Mouse (Mus musculus): ENCODE results near the gene Setd3. TPM values are rescaled to one million over a fixed set of nuclear protein-coding genes. Genes with fewer than 3 reads are reported as not detected.
A peak's percentile ranks its signal among the peaks of the same experiment; 100 is the strongest.
"Not testable (repeated sequence)": the region's sequence is repeated elsewhere in the genome, so short reads cannot be mapped to it uniquely, and the experiment has no call there.

Gene Setd3
- polyA plus RNA-seq, 1 experiment from 2014 or later: 89.1 TPM

- Histone ChIP-seq H3K27me3 (ENCODE audit: insufficient read depth, low read length) (no peaks in the 10 kb centered on the region), H3K9ac (replicated peaks; ENCODE audit: low read length) (no peak overlapping the region), H3K9me3 (ENCODE audit: low read length) (no peaks in the 10 kb centered on the region), H3K4me2 (replicated peaks; ENCODE audit: low read depth, low read length) (no peak overlapping the region), H3K4me3 (ENCODE audit: low read length) (no peak overlapping the region), H3K36me3 (ENCODE audit: insufficient read depth, low read length) (peaks cover 13% of the 10 kb centered on the region), H3K4me1 (ENCODE audit: insufficient read depth, low read length) (peaks cover 13% of the 10 kb centered on the region; the same call in 1 of the 2 replicates), H3K27ac (ENCODE audit: low read length) (no peak overlapping the region)
- ATAC-seq (ENCODE audit: low FRiP score, low TSS enrichment): no peak
- 3% methylated on average over 2 of the region's 2 CpGs for WGBS
These were observed 57.8 kb downstream of the Setd3 start for GRCm38 (mm10) chr12:108121288-108121687.

GRCm38 (mm10) chr12:108120434-108120833 lies 58.7 kb downstream of the Setd3 start:
- peaks cover 13% of the 10 kb centered on the region; the same call in 1 of the 2 replicates for H3K4me1 ChIP-seq (ENCODE audit: insufficient read depth, low read length)
- no peak overlapping the region for H3K4me2 ChIP-seq (replicated peaks; ENCODE audit: low read depth, low read length)
- no peak overlapping the region for H3K9ac ChIP-seq (replicated peaks; ENCODE audit: low read length)
- H3K4me3 ChIP-seq (ENCODE audit: low read length): no peak overlapping the region
- no peaks in the 10 kb centered on the region for H3K27me3 ChIP-seq (ENCODE audit: insufficient read depth, low read length)
- H3K36me3 ChIP-seq (ENCODE audit: insufficient read depth, low read length): peaks cover 15% of the 10 kb centered on the region
- H3K9me3 ChIP-seq (ENCODE audit: low read length): no peaks in the 10 kb centered on the region
- no peak for ATAC-seq (ENCODE audit: low FRiP score, low TSS enrichment)
- 66% methylated on average over 6 of the region's 6 CpGs for WGBS
- H3K27ac ChIP-seq (ENCODE audit: low read length): no peak overlapping the region

- Histone ChIP-seq H3K27ac (ENCODE audit: low read length) (no peak overlapping the region), H3K9ac (replicated peaks; ENCODE audit: low read length) (no peak overlapping the region), H3K27me3 (ENCODE audit: insufficient read depth, low read length) (no peaks in the 10 kb centered on the region), H3K36me3 (ENCODE audit: insufficient read depth, low read length) (peaks cover 15% of the 10 kb centered on the region), H3K4me3 (ENCODE audit: low read length) (no peak overlapping the region), H3K9me3 (ENCODE audit: low read length) (no peaks in the 10 kb centered on the region), H3K4me2 (replicated peaks; ENCODE audit: low read depth, low read length) (no peak overlapping the region), H3K4me1 (ENCODE audit: insufficient read depth, low read length) (peaks cover 13% of the 10 kb centered on the region; the same call in 1 of the 2 replicates)
- WGBS: 51% methylated on average over 9 of the region's 9 CpGs
- ATAC-seq (ENCODE audit: low FRiP score, low TSS enrichment): no peak
These were observed 59.2 kb downstream of the Setd3 start for GRCm38 (mm10) chr12:108119930-108120329.

GRCm38 (mm10) chr12:108118902-108119531 lies 60.1 kb downstream of the Setd3 start:
- Histone ChIP-seq H3K4me1 (ENCODE audit: insufficient read depth, low read length) (peaks cover 13% of the 10 kb centered on the region; the same call in 1 of the 2 replicates), H3K27ac (ENCODE audit: low read length) (no peak overlapping the region), H3K9me3 (ENCODE audit: low read length) (no peaks in the 10 kb centered on the region), H3K36me3 (ENCODE audit: insufficient read depth, low read length) (peaks cover 15% of the 10 kb centered on the region), H3K4me3 (ENCODE audit: low read length) (no peak overlapping the region), H3K4me2 (replicated peaks; ENCODE audit: low read depth, low read length) (no peak overlapping the region), H3K9ac (replicated peaks; ENCODE audit: low read length) (no peak overlapping the region), H3K27me3 (ENCODE audit: insufficient read depth, low read length) (no peaks in the 10 kb centered on the region)
- 40% methylated on average over 19 of the region's 19 CpGs for WGBS
- no peak for ATAC-seq (ENCODE audit: low FRiP score, low TSS enrichment)

- H3K9ac ChIP-seq (replicated peaks; ENCODE audit: low read length): no peak overlapping the region
- H3K4me1 ChIP-seq (ENCODE audit: insufficient read depth, low read length): peaks cover 13% of the 10 kb centered on the region; the same call in 1 of the 2 replicates
- H3K4me3 ChIP-seq (ENCODE audit: low read length): no peak overlapping the region
- no peaks in the 10 kb centered on the region for H3K9me3 ChIP-seq (ENCODE audit: low read length)
- no peak overlapping the region for H3K27ac ChIP-seq (ENCODE audit: low read length)
- no peaks in the 10 kb centered on the region for H3K27me3 ChIP-seq (ENCODE audit: insufficient read depth, low read length)
- no peak overlapping the region for H3K4me2 ChIP-seq (replicated peaks; ENCODE audit: low read depth, low read length)
- no peak for ATAC-seq (ENCODE audit: low FRiP score, low TSS enrichment)
- H3K36me3 ChIP-seq (ENCODE audit: insufficient read depth, low read length): peaks cover 15% of the 10 kb centered on the region
- 52% methylated on average over 10 of the region's 10 CpGs for whole genome bisulfite sequencing
These were observed 60.6 kb downstream of the Setd3 start for GRCm38 (mm10) chr12:108118503-108118901.

- no peak overlapping the region for H3K4me3 ChIP-seq (ENCODE audit: low read length)
- WGBS: 86% methylated on average over 12 of the region's 12 CpGs
- no peaks in the 10 kb centered on the region for H3K9me3 ChIP-seq (ENCODE audit: low read length)
- H3K27ac ChIP-seq (ENCODE audit: low read length): no peak overlapping the region
- no peaks in the 10 kb centered on the region for H3K27me3 ChIP-seq (ENCODE audit: insufficient read depth, low read length)
- no peak for ATAC-seq (ENCODE audit: low FRiP score, low TSS enrichment)
- peaks cover 5% of the 10 kb centered on the region; the same call in 1 of the 2 replicates for H3K36me3 ChIP-seq (ENCODE audit: insufficient read depth, low read length)
- no peak overlapping the region for H3K9ac ChIP-seq (replicated peaks; ENCODE audit: low read length)
- peaks cover 10% of the 10 kb centered on the region; the same call in 1 of the 2 replicates for H3K4me1 ChIP-seq (ENCODE audit: insufficient read depth, low read length)
- no peak overlapping the region for H3K4me2 ChIP-seq (replicated peaks; ENCODE audit: low read depth, low read length)
These were observed 67.9 kb downstream of the Setd3 start for GRCm38 (mm10) chr12:108111191-108111590.

GRCm38 (mm10) chr12:108110674-108111073 lies 68.4 kb downstream of the Setd3 start:
- Histone ChIP-seq H3K9ac (replicated peaks; ENCODE audit: low read length) (no peak overlapping the region), H3K4me3 (ENCODE audit: low read length) (no peak overlapping the region), H3K27ac (ENCODE audit: low read length) (no peak overlapping the region), H3K4me1 (ENCODE audit: insufficient read depth, low read length) (peaks cover 10% of the 10 kb centered on the region; the same call in 1 of the 2 replicates), H3K27me3 (ENCODE audit: insufficient read depth, low read length) (no peaks in the 10 kb centered on the region), H3K36me3 (ENCODE audit: insufficient read depth, low read length) (peaks cover 8% of the 10 kb centered on the region), H3K4me2 (replicated peaks; ENCODE audit: low read depth, low read length) (no peak overlapping the region), H3K9me3 (ENCODE audit: low read length) (no peaks in the 10 kb centered on the region)
- WGBS: 71% methylated on average over 3 of the region's 3 CpGs
- ATAC-seq (ENCODE audit: low FRiP score, low TSS enrichment): peak; percentile 71; the same call in 1 of the 2 replicates

GRCm38 (mm10) chr12:108109732-108110131 lies 69.4 kb downstream of the Setd3 start:
- H3K9me3 ChIP-seq (ENCODE audit: low read length): no peaks in the 10 kb centered on the region
- peaks cover 16% of the 10 kb centered on the region for H3K36me3 ChIP-seq (ENCODE audit: insufficient read depth, low read length)
- no peak overlapping the region for H3K4me3 ChIP-seq (ENCODE audit: low read length)
- H3K27ac ChIP-seq (ENCODE audit: low read length): 0 out of 2 replicates have a peak overlapping the region, but pooled peaks have one; percentile 3
- peaks cover 10% of the 10 kb centered on the region; the same call in 1 of the 2 replicates for H3K4me1 ChIP-seq (ENCODE audit: insufficient read depth, low read length)
- H3K9ac ChIP-seq (replicated peaks; ENCODE audit: low read length): no peak overlapping the region
- no peaks in the 10 kb centered on the region for H3K27me3 ChIP-seq (ENCODE audit: insufficient read depth, low read length)
- 71% methylated on average over 4 of the region's 4 CpGs for WGBS
- no peak overlapping the region for H3K4me2 ChIP-seq (replicated peaks; ENCODE audit: low read depth, low read length)
- no peak for ATAC-seq (ENCODE audit: low FRiP score, low TSS enrichment)

- H3K27ac ChIP-seq (ENCODE audit: low read length); H3K9me3 ChIP-seq (ENCODE audit: low read length); H3K27me3 ChIP-seq (ENCODE audit: insufficient read depth, low read length); H3K4me2 ChIP-seq (replicated peaks; ENCODE audit: low read depth, low read length); H3K4me1 ChIP-seq (ENCODE audit: insufficient read depth, low read length); H3K4me3 ChIP-seq (ENCODE audit: low read length); ATAC-seq (ENCODE audit: low FRiP score, low TSS enrichment); H3K9ac ChIP-seq (replicated peaks; ENCODE audit: low read length): not testable (repeated sequence)
- peaks cover 16% of the 10 kb centered on the region for H3K36me3 ChIP-seq (ENCODE audit: insufficient read depth, low read length)
- WGBS: 79% methylated on average over 7 of the region's 7 CpGs
These were observed 70.5 kb downstream of the Setd3 start for GRCm38 (mm10) chr12:108108591-108108990.

GRCm38 (mm10) chr12:108103292-108103691 lies 75.8 kb downstream of the Setd3 start:
- H3K4me1 ChIP-seq (ENCODE audit: insufficient read depth, low read length): no peaks in the 10 kb centered on the region
- H3K4me3 ChIP-seq (ENCODE audit: low read length): no peak overlapping the region
- H3K27ac ChIP-seq (ENCODE audit: low read length): no peak overlapping the region; the same call in 1 of the 2 replicates
- WGBS: 59% methylated on average over 6 of the region's 6 CpGs
- no peak overlapping the region for H3K9ac ChIP-seq (replicated peaks; ENCODE audit: low read length)
- H3K27me3 ChIP-seq (ENCODE audit: insufficient read depth, low read length): no peaks in the 10 kb centered on the region
- no peak for ATAC-seq (ENCODE audit: low FRiP score, low TSS enrichment)
- peaks cover 16% of the 10 kb centered on the region for H3K36me3 ChIP-seq (ENCODE audit: insufficient read depth, low read length)
- H3K9me3 ChIP-seq (ENCODE audit: low read length): no peaks in the 10 kb centered on the region
- H3K4me2 ChIP-seq (replicated peaks; ENCODE audit: low read depth, low read length): no peak overlapping the region
